Mouse (Mus musculus) liver, embryonic 12.5 days (tissue): ENCODE measurements around the gene Dot1l. TPM values are rescaled to one million over a fixed set of nuclear protein-coding genes. Genes with fewer than 3 reads are reported as not detected.
A peak's percentile ranks its signal among the peaks of the same experiment; 100 is the strongest.

Source experiments
- ATAC-seq: fragments of 200-750 bp; cut with Nextera tagmentation; 2 replicates; pipeline ENCODE4 v1.8.0; 2017; ENCODE audit warnings: moderate number of reproducible peaks, mild to moderate bottlenecking, moderate library complexity
- H3K27ac ChIP-seq: fragments of 300-500 bp; sonication (generic); 2 replicates; pipeline ENCODE4 v1.5.1; 2016; ENCODE audit warnings: mild to moderate bottlenecking
- H3K27me3 ChIP-seq: fragments of 300-500 bp; sonication (generic); replicated peaks from 2 replicates; pipeline ENCODE4 v1.6.1; 2016; ENCODE audit warnings: mild to moderate bottlenecking, moderate library complexity
- H3K36me3 ChIP-seq: fragments of 300-500 bp; sonication (generic); 2 replicates; pipeline ENCODE4 v1.6.1; 2016; ENCODE audit warnings: mild to moderate bottlenecking, moderate library complexity
- H3K4me1 ChIP-seq: fragments of 300-500 bp; sonication (generic); 2 replicates; pipeline ENCODE4 v1.6.1; 2016
- H3K4me2 ChIP-seq: fragments of 300-500 bp; sonication (generic); 2 replicates; pipeline ENCODE4 v1.6.1; 2016; ENCODE audit warnings: mild to moderate bottlenecking, moderate library complexity
- H3K4me3 ChIP-seq: fragments of 300-500 bp; sonication (generic); 2 replicates; pipeline ENCODE4 v1.5.1; 2016; ENCODE audit warnings: mild to moderate bottlenecking, moderate library complexity
- H3K9ac ChIP-seq: fragments of 300-500 bp; sonication (generic); 2 replicates; pipeline ENCODE4 v1.6.1; 2016; ENCODE audit warnings: mild to moderate bottlenecking, moderate library complexity
- H3K9me3 ChIP-seq: fragments of 300-500 bp; sonication (generic); replicated peaks from 2 replicates; pipeline ENCODE4 v1.6.1; 2016; ENCODE audit warnings: mild to moderate bottlenecking, moderate library complexity
- WGBS: fragments of 180-500 bp; shearing (Covaris S2); methylation state at CpG from one replicate; pipeline ENCODE4 v1.1.7; 2016; ENCODE audit not compliant: insufficient replicate concordance; 5-methylcytosine and 5-hydroxymethylcytosine counted together
- polyA plus RNA-seq: library from polyadenylated mRNA; unstranded; fragments of >200 nt; fragmentation: Nextera tagmentation; extraction: Ambion mirVana; gene quantifications from 2 replicates; pipeline ENCODE4 v1.2.1, GENCODE M21; 2016

Dot1l gene
- polyA plus RNA-seq: 15.7 TPM in 2 replicates

DNA sequence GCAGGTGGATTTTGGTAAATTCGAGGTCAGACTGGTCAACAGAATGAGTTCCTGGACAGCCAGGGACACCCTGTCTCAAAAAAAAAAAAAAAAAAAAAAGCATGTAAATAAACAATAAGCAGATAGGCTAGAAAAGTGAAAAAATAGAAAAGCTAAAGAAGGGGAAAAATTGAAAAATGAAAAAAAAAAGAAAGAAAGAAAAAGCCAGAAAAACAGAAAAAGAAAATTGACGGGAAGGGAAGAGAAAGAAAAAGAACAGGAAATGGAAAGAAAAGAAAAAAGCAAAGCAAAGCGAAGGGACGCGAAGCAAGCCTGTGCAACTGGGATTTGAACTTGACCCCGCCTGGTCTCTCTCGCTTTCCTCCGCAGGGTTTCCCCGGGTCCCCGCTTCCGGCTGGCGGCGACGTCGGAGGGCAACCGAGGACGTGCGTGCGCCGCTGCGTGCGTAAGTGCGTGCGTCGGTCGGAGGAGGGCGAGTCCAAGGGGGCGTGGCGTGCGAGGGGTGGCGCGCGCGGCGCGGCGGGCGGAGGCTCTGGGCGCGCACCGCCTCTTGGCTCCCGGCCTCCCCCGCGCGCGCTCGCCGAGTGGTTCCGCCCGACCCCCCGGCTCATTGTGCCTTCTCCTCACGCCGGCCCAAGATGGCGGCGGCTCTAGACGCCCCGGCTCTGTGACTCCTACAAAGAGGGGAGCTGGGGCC is at the start of gene Dot1l:
Gene Dot1l, plus strand, starts transcription at position 613 of the 697 bp plus-strand sequence.
- peak; percentile 90 for ATAC-seq
- H3K9me3 ChIP-seq: no peaks in the 10 kb centered on the region
- 1% methylated on average over 55 of the region's 57 CpGs for WGBS
- H3K4me2 ChIP-seq: peak within 1 kb of the TSS; percentile 87
- peak within 1 kb of the TSS; percentile 97 for H3K4me3 ChIP-seq
- H3K9ac ChIP-seq: peak within 1 kb of the TSS; percentile 96
- peaks cover 73% of the 10 kb centered on the region for H3K4me1 ChIP-seq
- peak within 1 kb of the TSS; percentile 87 for H3K27ac ChIP-seq
- no peaks in the 10 kb centered on the region for H3K27me3 ChIP-seq
- H3K36me3 ChIP-seq: 0 out of 2 replicates have a peak, but pooled peaks cover 2% of the 10 kb centered on the region

DNA sequence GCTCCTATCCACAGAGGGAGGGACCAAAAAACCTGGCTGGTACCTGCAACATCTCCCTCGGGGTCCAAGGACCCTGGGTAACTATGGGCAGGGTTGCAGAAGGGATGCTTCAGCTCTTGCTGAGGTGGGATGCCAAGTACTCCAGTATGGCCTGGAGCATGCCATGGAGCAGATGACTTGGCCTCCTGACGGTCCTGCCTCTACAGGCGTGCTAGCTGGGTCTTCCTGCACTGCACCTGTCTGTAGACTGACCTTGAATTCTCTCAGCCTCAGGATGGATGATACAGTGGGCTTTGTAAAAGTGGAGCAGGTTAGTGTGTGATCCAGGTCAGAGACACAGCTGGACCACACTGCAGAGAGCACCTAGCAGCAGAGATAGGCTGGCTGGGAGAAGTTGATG is 49.5 kb upstream of the Dot1l start:
- H3K4me3 ChIP-seq: no peak overlapping the region
- peak overlapping the region; percentile 13; the same call in 1 of the 2 replicates for H3K9ac ChIP-seq
- 72% methylated on average over 3 of the region's 3 CpGs for WGBS
- H3K27ac ChIP-seq: 0 out of 2 replicates have a peak overlapping the region, but pooled peaks have one; percentile 15
- no peak for ATAC-seq
- no peaks in the 10 kb centered on the region for H3K9me3 ChIP-seq
- H3K4me2 ChIP-seq: no peak overlapping the region
- peaks cover 42% of the 10 kb centered on the region for H3K4me1 ChIP-seq
- peaks cover 56% of the 10 kb centered on the region for H3K36me3 ChIP-seq
- H3K27me3 ChIP-seq: no peaks in the 10 kb centered on the region

DNA sequence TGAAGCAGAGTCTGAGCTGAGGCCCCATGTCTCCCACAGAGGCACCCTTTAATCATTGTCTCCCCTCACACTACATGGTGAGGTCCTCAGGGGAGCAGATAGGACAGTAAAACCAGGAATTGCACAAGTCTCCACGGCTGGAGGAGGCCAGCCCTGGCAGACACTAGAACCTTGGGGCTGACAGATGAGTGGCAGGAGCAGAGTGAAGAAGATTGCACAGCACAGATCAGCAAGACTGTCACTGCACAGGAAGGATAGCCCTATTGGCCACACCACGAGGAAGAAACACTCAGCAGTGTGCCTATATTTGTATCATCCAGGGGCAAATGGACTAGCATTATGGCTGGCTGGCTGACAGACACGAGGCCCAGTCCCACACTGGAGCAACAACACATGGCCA is 44.2 kb upstream of the Dot1l start:
- no peak for ATAC-seq
- Histone ChIP-seq H3K27ac (no peak overlapping the region), H3K4me1 (0 out of 2 replicates have a peak, but pooled peaks cover 2% of the 10 kb centered on the region), H3K4me2 (no peak overlapping the region), H3K27me3 (no peaks in the 10 kb centered on the region), H3K9me3 (no peaks in the 10 kb centered on the region), H3K9ac (no peak overlapping the region), H3K36me3 (peaks cover 100% of the 10 kb centered on the region), H3K4me3 (no peak overlapping the region)
- WGBS: 67% methylated on average over 3 of the region's 3 CpGs

DNA sequence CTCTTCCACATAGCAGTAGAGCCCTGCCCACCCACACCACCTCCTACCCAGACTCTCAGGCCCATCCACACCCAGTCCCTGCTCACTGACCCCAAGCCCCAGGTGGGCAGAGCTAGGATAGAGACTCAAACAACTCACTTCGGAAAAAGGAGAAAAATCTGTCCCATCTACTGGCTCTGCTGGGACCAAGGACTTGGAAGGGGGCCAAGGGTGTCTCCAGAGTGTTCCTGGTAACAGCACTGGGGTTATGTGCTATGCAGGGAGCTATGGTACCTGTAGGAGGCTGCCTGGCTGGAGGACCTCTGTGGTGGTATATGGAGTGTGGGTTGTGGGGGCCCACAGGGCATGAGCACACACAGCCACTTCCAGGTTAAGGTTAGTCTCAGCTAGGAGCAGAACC is 37.7 kb upstream of the Dot1l start:
- Histone ChIP-seq H3K4me1 (no peaks in the 10 kb centered on the region), H3K4me2 (no peak overlapping the region), H3K4me3 (no peak overlapping the region), H3K9me3 (no peaks in the 10 kb centered on the region), H3K36me3 (peaks cover 100% of the 10 kb centered on the region), H3K9ac (no peak overlapping the region), H3K27ac (0 out of 2 replicates have a peak overlapping the region, but pooled peaks have one; percentile 7), H3K27me3 (no peaks in the 10 kb centered on the region)
- ATAC-seq: no peak
- WGBS: 81% methylated on average over 1 of the region's 1 CpGs

DNA sequence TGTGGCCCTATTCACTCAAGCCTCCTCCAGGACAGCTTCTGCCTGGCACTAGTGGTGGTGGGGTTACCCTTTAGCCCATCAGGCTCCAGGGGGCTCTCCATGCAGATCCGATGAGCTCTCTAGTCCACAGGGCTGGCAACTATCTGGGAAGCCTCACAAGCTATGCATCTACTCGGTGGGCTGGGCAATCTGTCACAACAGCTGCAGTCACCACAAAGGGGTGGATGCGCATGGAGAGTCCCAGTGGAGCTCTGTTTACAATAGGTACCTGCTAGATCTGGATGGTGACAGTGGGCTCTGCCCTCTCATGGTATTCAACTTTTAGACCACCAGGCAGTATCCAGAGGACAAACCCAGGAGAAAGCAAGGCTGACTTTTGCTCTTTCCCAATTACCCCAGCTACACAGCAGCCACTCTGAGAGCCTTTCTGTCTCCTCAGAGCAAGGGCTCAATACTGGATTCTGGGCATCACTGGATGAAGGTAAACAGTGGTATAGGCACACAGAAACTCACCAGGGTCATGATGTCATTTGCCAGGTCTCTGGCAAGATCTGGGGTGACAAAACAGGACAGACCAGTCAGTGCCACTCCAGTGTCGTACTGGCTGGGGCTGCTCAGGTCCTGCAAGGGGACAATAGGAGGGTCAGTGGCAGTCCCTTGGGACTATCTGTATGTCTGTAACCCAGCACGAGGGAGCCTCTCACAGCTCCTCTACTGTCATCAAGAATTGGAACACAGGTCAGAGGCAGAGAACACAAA is 27.5 kb upstream of the Dot1l start:
- H3K4me3 ChIP-seq: no peak overlapping the region
- 82% methylated on average over 5 of the region's 5 CpGs for WGBS
- H3K36me3 ChIP-seq: peaks cover 99% of the 10 kb centered on the region
- no peak overlapping the region for H3K9ac ChIP-seq
- H3K9me3 ChIP-seq: no peaks in the 10 kb centered on the region
- no peak overlapping the region for H3K4me2 ChIP-seq
- H3K27ac ChIP-seq: no peak overlapping the region
- H3K4me1 ChIP-seq: no peaks in the 10 kb centered on the region; the same call in 1 of the 2 replicates
- no peaks in the 10 kb centered on the region for H3K27me3 ChIP-seq
- ATAC-seq: no peak

DNA sequence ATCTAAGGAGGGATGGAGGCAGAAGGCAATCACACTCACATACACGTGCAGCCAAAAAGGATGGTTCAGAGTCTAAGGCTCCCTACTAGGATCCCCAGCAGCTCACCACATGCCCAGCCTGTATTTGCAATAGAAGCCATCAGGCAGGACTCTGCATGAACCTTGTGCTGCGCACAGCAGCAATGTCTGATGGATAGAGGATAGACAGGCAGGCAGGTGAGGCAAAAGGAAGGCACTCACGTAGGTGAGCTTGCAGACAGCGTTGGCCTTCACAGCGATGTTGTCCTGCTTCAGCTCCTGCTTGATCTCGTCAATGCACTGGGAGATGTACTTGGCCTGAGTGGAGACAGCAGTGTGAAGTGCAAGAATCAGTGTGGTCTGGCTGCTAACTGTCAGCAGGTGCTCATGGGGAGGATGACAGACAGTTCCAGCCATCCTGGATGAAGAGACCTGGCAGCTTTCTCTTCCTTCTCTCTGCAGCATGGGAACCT is 22.4 kb upstream of the Dot1l start:
- no peaks in the 10 kb centered on the region for H3K9me3 ChIP-seq
- peaks cover 94% of the 10 kb centered on the region for H3K36me3 ChIP-seq
- H3K4me3 ChIP-seq: no peak overlapping the region
- peaks cover 14% of the 10 kb centered on the region for H3K4me1 ChIP-seq
- H3K4me2 ChIP-seq: no peak overlapping the region
- ATAC-seq: no peak
- 88% methylated on average over 6 of the region's 6 CpGs for WGBS
- H3K27me3 ChIP-seq: no peaks in the 10 kb centered on the region
- no peak overlapping the region for H3K9ac ChIP-seq
- no peak overlapping the region for H3K27ac ChIP-seq

DNA sequence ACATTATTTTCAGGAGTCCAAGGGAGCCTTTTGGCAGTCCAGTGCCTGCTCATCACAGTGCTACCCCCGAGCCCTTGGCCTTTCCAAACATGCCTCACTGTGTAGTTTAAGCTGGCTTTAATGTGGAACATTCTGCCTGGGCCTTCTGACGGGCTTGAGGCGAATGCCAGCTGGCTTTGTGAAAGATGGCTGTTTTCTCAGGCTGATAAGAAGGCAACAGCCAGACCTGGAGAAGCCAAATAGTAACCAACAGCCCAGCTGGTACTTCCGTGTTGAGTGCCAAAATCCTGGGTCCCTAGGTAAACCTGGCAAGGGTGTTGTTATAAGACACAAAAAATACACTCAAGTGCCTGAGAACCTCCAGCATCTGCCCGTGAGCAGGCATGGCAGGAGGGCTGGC is 18.3 kb upstream of the Dot1l start:
- no peak overlapping the region for H3K9ac ChIP-seq
- ATAC-seq: no peak

DNA sequence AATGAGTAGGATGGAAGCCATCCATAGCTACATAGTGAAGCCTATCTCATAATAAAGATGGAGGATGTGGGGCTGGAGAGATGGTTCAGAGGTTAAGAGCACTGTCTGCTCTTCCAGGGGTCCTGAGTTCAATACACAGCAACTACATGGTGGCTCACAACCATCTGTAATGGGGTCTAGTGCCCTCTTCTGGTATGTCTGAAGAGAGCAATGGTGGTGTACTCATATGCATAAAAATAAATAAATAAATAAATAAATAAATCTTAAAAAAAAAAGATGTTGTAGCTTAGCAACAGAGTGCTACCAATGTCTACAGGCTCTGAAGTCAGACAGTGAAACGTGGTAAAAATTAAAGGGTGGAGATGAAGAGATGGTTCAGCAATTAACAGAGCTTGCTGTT is 16.3 kb upstream of the Dot1l start:
- H3K4me3 ChIP-seq: no peak overlapping the region
- H3K36me3 ChIP-seq: peaks cover 41% of the 10 kb centered on the region
- peaks cover 64% of the 10 kb centered on the region for H3K4me1 ChIP-seq
- no peaks in the 10 kb centered on the region for H3K9me3 ChIP-seq
- ATAC-seq: no peak
- no peak overlapping the region for H3K4me2 ChIP-seq
- H3K9ac ChIP-seq: no peak overlapping the region
- H3K27ac ChIP-seq: no peak overlapping the region
- H3K27me3 ChIP-seq: no peaks in the 10 kb centered on the region
- 66% methylated on average over 1 of the region's 1 CpGs for WGBS

More for the DNA sequence above, 18.3 kb upstream of the Dot1l start:
- H3K4me1 ChIP-seq: peaks cover 52% of the 10 kb centered on the region
- peaks cover 60% of the 10 kb centered on the region for H3K36me3 ChIP-seq
- H3K9me3 ChIP-seq: no peaks in the 10 kb centered on the region
- no peak overlapping the region for H3K4me3 ChIP-seq
- no peaks in the 10 kb centered on the region for H3K27me3 ChIP-seq
- H3K4me2 ChIP-seq: no peak overlapping the region
- 55% methylated on average over 5 of the region's 5 CpGs for WGBS
- H3K27ac ChIP-seq: peak overlapping the region; percentile 38; the same call in 1 of the 2 replicates

DNA sequence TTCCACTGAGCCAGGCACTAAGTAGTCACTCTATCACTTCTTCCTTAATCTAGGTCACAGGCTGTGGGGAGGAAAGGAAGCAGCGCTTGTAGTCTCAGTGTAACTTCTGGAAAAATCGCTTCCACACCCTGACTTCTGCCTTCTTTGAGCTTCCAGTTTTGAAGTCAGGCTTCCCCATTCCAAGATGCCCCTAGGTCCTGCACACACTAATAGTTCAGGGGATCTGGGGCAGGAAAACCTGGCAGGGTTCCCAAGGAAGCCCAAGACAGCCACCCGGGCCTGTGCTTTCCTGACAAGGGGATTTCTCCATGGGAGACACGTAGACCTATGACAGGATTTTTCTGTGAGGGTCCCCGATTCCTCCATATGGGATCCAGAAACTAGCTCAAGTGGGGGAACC is 13.9 kb upstream of the Dot1l start:
- Histone ChIP-seq H3K9ac (peak overlapping the region; percentile 95), H3K4me1 (peaks cover 77% of the 10 kb centered on the region), H3K4me2 (peak overlapping the region; percentile 80), H3K9me3 (no peaks in the 10 kb centered on the region), H3K27me3 (no peaks in the 10 kb centered on the region), H3K36me3 (peaks cover 18% of the 10 kb centered on the region), H3K27ac (peak overlapping the region; percentile 84), H3K4me3 (peak overlapping the region; percentile 97)
- no peak for ATAC-seq
- 9% methylated on average over 5 of the region's 5 CpGs for WGBS

DNA sequence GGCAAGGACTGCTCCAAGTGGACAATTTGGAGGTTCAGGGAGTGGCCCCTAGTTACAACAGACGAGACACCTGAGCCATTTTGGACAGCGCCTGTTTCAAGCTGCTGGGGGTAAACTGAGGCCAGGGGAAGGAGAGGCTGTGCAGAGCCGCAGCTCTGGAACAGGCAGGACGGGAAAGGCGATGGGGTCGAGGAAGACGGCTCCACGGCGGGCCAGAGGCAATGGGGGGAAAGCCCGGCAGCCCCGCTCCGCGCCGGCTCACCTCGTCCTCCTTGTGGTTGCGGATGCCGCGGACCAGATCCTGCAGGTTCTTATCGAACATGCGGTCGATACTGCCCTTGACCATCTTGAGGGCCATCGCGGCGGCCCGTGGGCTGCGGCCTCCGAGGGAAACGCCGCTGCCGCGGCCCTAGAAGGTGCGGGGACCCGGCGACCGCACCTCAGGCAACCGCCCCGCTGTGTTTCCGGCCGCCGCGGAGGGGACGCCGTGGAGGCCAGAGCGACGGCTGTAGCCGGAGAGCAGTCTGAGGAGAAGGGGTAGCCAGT is 13.3 kb upstream of the Dot1l start:
- Histone ChIP-seq H3K27ac (peak overlapping the region; percentile 84), H3K9me3 (no peaks in the 10 kb centered on the region), H3K4me2 (peak overlapping the region; percentile 80), H3K36me3 (peaks cover 14% of the 10 kb centered on the region; the same call in 1 of the 2 replicates), H3K9ac (peak overlapping the region; percentile 95), H3K4me3 (peak overlapping the region; percentile 97), H3K27me3 (no peaks in the 10 kb centered on the region), H3K4me1 (peaks cover 72% of the 10 kb centered on the region)
- peak; percentile 52 for ATAC-seq
- WGBS: under 1% methylated on average over 46 of the region's 46 CpGs

DNA sequence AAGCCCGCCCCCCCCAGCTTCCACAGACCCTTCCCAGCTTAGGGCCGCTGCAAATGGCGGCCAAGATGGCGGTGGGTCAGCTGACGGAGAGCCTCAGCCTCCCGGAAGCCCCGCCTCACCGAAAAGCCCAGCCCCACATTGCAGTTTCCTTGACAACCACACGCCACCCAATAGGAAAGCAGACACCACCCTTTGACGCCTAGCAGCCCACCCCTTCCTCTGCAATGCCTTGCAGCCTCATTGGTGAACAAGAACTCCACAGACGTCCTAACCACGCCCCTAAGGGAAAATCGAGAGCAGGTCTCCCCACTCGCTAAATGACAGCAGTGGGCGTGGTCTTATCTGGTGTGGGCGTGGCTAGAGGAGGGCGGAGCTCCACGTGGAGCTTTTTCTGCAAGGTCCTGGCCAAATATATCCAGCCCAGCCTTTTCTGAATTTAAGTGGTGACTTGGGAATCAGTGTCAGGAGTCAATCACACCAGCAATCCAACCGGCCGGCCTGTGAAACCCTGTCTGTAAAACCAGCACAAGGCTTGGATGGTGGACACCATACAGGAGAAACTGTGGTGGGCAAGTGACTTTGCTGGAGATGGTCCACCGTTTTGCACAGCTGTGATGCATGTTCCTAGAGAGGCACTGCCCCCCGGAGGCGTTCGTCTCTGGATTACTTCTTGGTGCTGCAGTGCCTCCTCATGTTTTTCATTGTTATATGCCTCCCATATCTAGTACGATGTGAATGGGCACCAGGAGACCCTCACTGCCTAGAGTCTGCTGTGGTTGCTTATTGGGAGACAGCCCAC is 12.6 kb upstream of the Dot1l start, which contains the start of gene Ap3d1:
Gene Ap3d1, minus strand, starts transcription at position 85 of the 799 bp plus-strand sequence.
- 2% methylated on average over 25 of the region's 25 CpGs for WGBS
- Histone ChIP-seq H3K4me2 (peak within 1 kb of the TSS; percentile 80), H3K9me3 (no peaks in the 10 kb centered on the region), H3K27me3 (no peaks in the 10 kb centered on the region), H3K4me3 (peak within 1 kb of the TSS; percentile 97), H3K4me1 (peaks cover 65% of the 10 kb centered on the region), H3K36me3 (peaks cover 7% of the 10 kb centered on the region; the same call in 1 of the 2 replicates), H3K9ac (peak within 1 kb of the TSS; percentile 95), H3K27ac (peak within 1 kb of the TSS; percentile 84)
- ATAC-seq: peak; percentile 97
